In the genomic region with DNA sequence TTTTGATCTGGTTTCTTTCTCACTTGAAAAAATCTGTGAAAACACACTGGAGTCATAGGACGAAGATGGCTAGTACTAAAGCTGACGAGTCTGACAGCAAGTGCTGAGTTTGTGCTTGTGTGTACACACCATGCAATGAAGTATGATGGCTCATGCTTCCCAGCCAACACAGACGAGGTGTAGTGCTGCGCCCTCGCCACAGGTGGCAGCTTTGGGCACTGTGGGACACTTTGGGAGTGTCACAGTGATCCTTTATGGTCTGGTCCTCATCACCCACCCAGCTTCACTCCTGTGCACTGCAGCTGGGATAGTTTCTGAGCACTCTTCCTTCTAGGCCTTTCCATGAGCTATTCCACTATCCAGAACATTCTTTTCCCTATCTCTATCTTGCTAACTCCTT, we compare ENCODE assay signal across 16 mouse cellular contexts.
DNase-seq lines count a peak whose midpoint lies in the region; ATAC-seq and TF ChIP-seq lines count a peak whose summit lies in the region.
"Had no signal": no experiment of that assay in that cellular context is flagged by ENCODE, and none has a peak within 500 bp of the region (broad histone marks: within the 10 kb centered on the region; RNA-seq: fewer than 3 reads in every experiment).

No protein-coding gene starts in this region.

- H3K4me1 ChIP-seq in liver, postnatal 0 days (ENCODE audit: insufficient read depth), result no peaks in the 10 kb centered on the region
- H3K4me1 ChIP-seq in CH12.LX (ENCODE audit: control insufficient read depth in 1 of 2, insufficient read depth in 2 of 2), result peaks cover 3 to 16% of the 10 kb centered on the region in 2 experiments; a peak in 2 of 4 replicates
- H3K4me1 ChIP-seq: embryonic facial prominence, embryonic 12.5 days had no signal

- no peak for TF ChIP-seq EP300 in liver, postnatal 0 days (IDR thresholded peaks at IDR 0.05; ENCODE audit: low read depth)
- TF ChIP-seq EP300 in CH12.LX (IDR thresholded peaks at IDR 0.05; ENCODE audit: low read length), result no peak

- no peaks in the 10 kb centered on the region for H3K36me3 ChIP-seq in liver, postnatal 0 days (replicated peaks; ENCODE audit: insufficient read depth, low read length)
- no peaks in the 10 kb centered on the region for H3K36me3 ChIP-seq in CH12.LX (replicated peaks in 1 of 2; ENCODE audit: control insufficient read depth in 1 of 2, insufficient read depth in 1 of 2, low read length in 1 of 2)
- H3K36me3 ChIP-seq: embryonic facial prominence, embryonic 12.5 days had no signal

- H3K9ac ChIP-seq in liver, postnatal 0 days (replicated peaks), result no peak overlapping the region
- H3K9ac ChIP-seq in CH12.LX (ENCODE audit: insufficient read depth, low read depth), result no peak overlapping the region
- H3K9ac ChIP-seq: embryonic facial prominence, embryonic 12.5 days; forebrain, embryonic 13.5 days had no signal

- no peak overlapping the region for H3K27ac ChIP-seq in liver, postnatal 0 days (ENCODE audit: low read depth)
- no peak overlapping the region for H3K27ac ChIP-seq in CH12.LX (ENCODE audit: insufficient read depth, low read depth)
- H3K27ac ChIP-seq: embryonic facial prominence, embryonic 12.5 days; forebrain, embryonic 13.5 days; gastrocnemius, adult 2 months had no signal

- DNase-seq in CD4-positive, CD25-positive, alpha-beta regulatory T cell, adult 2 months (ENCODE audit: low read depth, low spot score), result peak; percentile 33
- DNase-seq in liver, postnatal 0 days, result no peak
- no peak for DNase-seq in liver
- peak; percentile 14 for DNase-seq in CH12.LX (ENCODE audit: extremely low read depth)
- no peak for DNase-seq in adrenal gland, adult (ENCODE audit: inconsistent age in 2 of 2, low spot score in 1 of 2)
- DNase-seq in heart, adult 18-20 months, result no peak
- DNase-seq: adrenal gland, postnatal 14 days; cerebellum, adult 9-11 months; gastrocnemius, adult 2 months; kidney, postnatal 4 days; right cerebral cortex, adult 18-20 months had no signal

- peak; percentile 45 for TF ChIP-seq CTCF in liver, postnatal 0 days (IDR thresholded peaks at IDR 0.05; ENCODE audit: low read depth)
- TF ChIP-seq CTCF in CH12.LX (conservative IDR thresholded peaks at IDR 0.05 in 1 of 2, IDR thresholded peaks at IDR 0.05 in 1 of 2; ENCODE audit: low read depth in 2 of 2, low read length in 2 of 2), result peak; percentile 24 to 45; a peak in 3 of 4 replicates

- no peaks in the 10 kb centered on the region for H3K79me2 ChIP-seq in CH12.LX (replicated peaks; ENCODE audit: control insufficient read depth, extremely low read depth, insufficient read depth, poor library complexity, severe bottlenecking)

- dilution Hi-C loops in CH12.LX (cut with MboI; ENCODE audit: extremely low pct_ligation_motif_present, extremely low pct_unique_long_range_greater_than_20kb, low sequenced_read_pairs), result no loop called here

- ATAC-seq in CD4-positive, CD25-positive, alpha-beta regulatory T cell, adult 4 months, result no peak
- ATAC-seq in liver, postnatal 0 days, result no peak
- ATAC-seq in granulocyte monocyte progenitor cell, adult 5-6 weeks (replicated peaks; ENCODE audit: poor library complexity, severe bottlenecking), result peak; percentile 44; the same call in 1 of the 2 replicates
- ATAC-seq: forebrain, embryonic 13.5 days; Patski had no signal

- H3K4me3 ChIP-seq in liver, postnatal 0 days (ENCODE audit: low read depth, low read length), result no peak overlapping the region
- H3K4me3 ChIP-seq in CH12.LX (replicated peaks in 1 of 3; ENCODE audit: low read depth in 2 of 3, low read length in 2 of 3, poor library complexity in 1 of 3), result no peak overlapping the region
- H3K4me3 ChIP-seq: embryonic facial prominence, embryonic 12.5 days; forebrain, embryonic 13.5 days; gastrocnemius, adult 2 months had no signal

- no peaks in the 10 kb centered on the region for H3K27me3 ChIP-seq in liver, postnatal 0 days (ENCODE audit: insufficient read depth, low read length)
- no peaks in the 10 kb centered on the region for H3K27me3 ChIP-seq in CH12.LX (replicated peaks)
- H3K27me3 ChIP-seq: forebrain, embryonic 13.5 days; Patski had no signal

- TF ChIP-seq RAD21 in CH12.LX (IDR thresholded peaks at IDR 0.05; ENCODE audit: low read depth, low read length), result peak; percentile 7

- in situ Hi-C loops in CH12.LX (cut with MboI; ENCODE audit: low pct_ligation_motif_present, low pct_unique_long_range_greater_than_20kb, low sequenced_read_pairs), result no loop called here

- no peak overlapping the region for H3K4me2 ChIP-seq in liver, postnatal 0 days (ENCODE audit: low read depth, low read length)
- H3K4me2 ChIP-seq in CH12.LX (ENCODE audit: insufficient read depth, low read depth, poor library complexity, severe bottlenecking), result no peak overlapping the region
- H3K4me2 ChIP-seq: embryonic facial prominence, embryonic 12.5 days; forebrain, embryonic 13.5 days had no signal

- 72% methylated on average over 5 of the region's 5 CpGs for WGBS in liver, postnatal 0 days (ENCODE audit: insufficient replicate concordance)

- H3K9me3 ChIP-seq in liver, postnatal 0 days (ENCODE audit: low read length), result no peaks in the 10 kb centered on the region
- H3K9me3 ChIP-seq in CH12.LX (replicated peaks; ENCODE audit: low read length), result no peaks in the 10 kb centered on the region
- H3K9me3 ChIP-seq: embryonic facial prominence, embryonic 12.5 days; forebrain, embryonic 13.5 days had no signal

- no peak for TF ChIP-seq POLR2A in CH12.LX (IDR thresholded peaks at IDR 0.05; ENCODE audit: low read depth, low read length)

TF ChIP-seq in CH12.LX, 34 proteins besides CTCF, POLR2A, EP300 and RAD21:
- no peak for TF ChIP-seq E2F4 (IDR thresholded peaks at IDR 0.05; ENCODE audit: insufficient replicate concordance, low read depth, low read length)
- no peak for TF ChIP-seq UBTF (IDR thresholded peaks at IDR 0.05; ENCODE audit: low read depth, low read length)
- no peak for TF ChIP-seq MAX (IDR thresholded peaks at IDR 0.05; ENCODE audit: low read length)
- no peak for TF ChIP-seq HCFC1 (IDR thresholded peaks at IDR 0.05; ENCODE audit: low read depth, low read length)
- no peak for TF ChIP-seq PAX5 (IDR thresholded peaks at IDR 0.05; ENCODE audit: low read length)

Comparison
In these comparisons a context has a peak if more than half of its experiments do, and no peak if none do; other contexts are left out.
1. DNase-seq: peak in CD4-positive, CD25-positive, alpha-beta regulatory T cell, adult 2 months (single experiment) and CH12.LX (single experiment); none in liver, postnatal 0 days (single experiment), liver (single experiment), adrenal gland, adult (0 of 2) and heart, adult 18-20 months (0 of 2).